Mouse (Mus musculus) intestine, embryonic 15.5 days (tissue): ENCODE data around the gene Dusp12. TPM values are rescaled to one million over a fixed set of nuclear protein-coding genes. Genes with fewer than 3 reads are reported as not detected.

Source experiments
- ATAC-seq: fragments of 200-750 bp; cut with Nextera tagmentation; 2 replicates; pipeline ENCODE4 v1.8.0; 2017; ENCODE audit warnings: moderate TSS enrichment, moderate library complexity
- H3K27ac ChIP-seq: fragments of 300-500 bp; sonication (generic); 2 replicates; pipeline ENCODE4 v1.5.1; 2015; ENCODE audit warnings: mild to moderate bottlenecking, inconsistent platforms
- H3K27me3 ChIP-seq: fragments of 300-500 bp; sonication (generic); replicated peaks from 2 replicates; pipeline ENCODE4 v1.6.1; 2015; ENCODE audit warnings: inconsistent platforms
- H3K36me3 ChIP-seq: fragments of 300-500 bp; sonication (generic); 2 replicates; pipeline ENCODE4 v1.6.1; 2015; ENCODE audit warnings: inconsistent platforms
- H3K4me1 ChIP-seq: fragments of 300-500 bp; sonication (generic); replicated peaks from 2 replicates; pipeline ENCODE4 v1.6.1; 2015; ENCODE audit warnings: inconsistent platforms
- H3K4me2 ChIP-seq: fragments of 300-500 bp; sonication (generic); replicated peaks from 2 replicates; pipeline ENCODE4 v1.6.1; 2015; ENCODE audit warnings: mild to moderate bottlenecking, inconsistent platforms
- H3K4me3 ChIP-seq: fragments of 300-500 bp; sonication (generic); replicated peaks from 2 replicates; pipeline ENCODE4 v1.5.1; 2015; ENCODE audit warnings: inconsistent platforms
- H3K9ac ChIP-seq: fragments of 300-500 bp; sonication (generic); 2 replicates; pipeline ENCODE4 v1.6.1; 2015; ENCODE audit warnings: inconsistent platforms
- H3K9me3 ChIP-seq: fragments of 300-500 bp; sonication (generic); 2 replicates; pipeline ENCODE4 v1.6.1; 2016; ENCODE audit warnings: inconsistent platforms
- WGBS: fragments of 180-500 bp; shearing (Covaris S2); methylation state at CpG from one replicate; pipeline ENCODE4 v1.1.7; 2015; 5-methylcytosine and 5-hydroxymethylcytosine counted together
- polyA plus RNA-seq: library from polyadenylated mRNA; unstranded; fragments of >200 nt; fragmentation: Nextera tagmentation; extraction: Ambion mirVana; gene quantifications from 2 replicates; pipeline ENCODE4 v1.2.1, GENCODE M21; 2015

Dusp12 gene
- polyA plus RNA-seq, 1 experiment from 2014 or later, result 62.9 TPM

DNA sequence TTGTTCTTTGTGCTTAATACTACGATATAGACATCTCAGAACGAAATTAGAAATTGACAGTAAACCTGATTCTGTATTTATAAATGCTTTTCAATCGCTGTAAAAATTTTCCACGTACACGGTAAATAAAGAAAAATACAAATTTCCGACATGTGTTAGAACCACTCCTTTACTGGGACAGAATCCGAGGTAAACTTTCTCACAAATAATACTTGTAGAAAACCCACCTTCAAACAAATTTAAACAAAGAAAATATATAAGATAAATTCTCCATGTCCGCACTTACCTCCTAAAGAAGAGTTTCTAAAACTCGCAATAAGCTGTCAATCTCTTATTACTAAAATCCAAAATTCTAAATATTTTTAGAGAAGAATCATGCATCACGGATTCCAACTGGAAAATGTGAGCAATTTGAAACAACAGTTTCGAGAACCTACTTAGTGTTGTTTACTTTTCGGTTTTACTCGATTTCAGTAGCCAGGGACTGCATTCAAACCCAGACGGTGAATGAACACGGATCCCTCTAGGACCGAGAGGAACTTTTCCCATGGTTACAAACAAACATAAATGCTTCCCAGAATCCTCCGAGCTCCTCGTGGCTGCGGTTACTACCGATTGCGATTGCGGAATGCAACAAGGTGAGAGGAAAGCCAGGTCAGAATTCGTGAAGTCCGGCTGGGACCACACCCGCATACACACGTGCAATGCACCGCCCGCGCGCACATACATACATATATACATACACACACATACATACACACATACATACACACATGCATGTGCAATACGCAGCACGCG lies 17.0 kb downstream of the Dusp12 start:
- Histone ChIP-seq H3K9me3 (no peaks in the 10 kb centered on the region), H3K4me1 (no peaks in the 10 kb centered on the region), H3K4me3 (peak overlapping the region; percentile 68), H3K36me3 (no peaks in the 10 kb centered on the region), H3K27ac (no peak overlapping the region; the same call in 1 of the 2 replicates), H3K27me3 (no peaks in the 10 kb centered on the region), H3K9ac (peak overlapping the region; percentile 72), H3K4me2 (peak overlapping the region; percentile 63)
- under 1% methylated on average over 33 of the region's 33 CpGs for WGBS
- ATAC-seq, result peak; percentile 89

- Histone ChIP-seq H3K27ac (peak within 1 kb of the TSS; percentile 70), H3K4me2 (peak within 1 kb of the TSS; percentile 63), H3K9ac (peak within 1 kb of the TSS; percentile 72), H3K4me1 (no peaks in the 10 kb centered on the region), H3K9me3 (no peaks in the 10 kb centered on the region), H3K36me3 (no peaks in the 10 kb centered on the region), H3K4me3 (peak within 1 kb of the TSS; percentile 68), H3K27me3 (no peaks in the 10 kb centered on the region)
- ATAC-seq, result peak; percentile 71
- WGBS, result under 1% methylated on average over 25 of the region's 25 CpGs
Measured at GRCm38 (mm10) chr1:170867691-170868105, 17.6 kb downstream of the Dusp12 start, which contains the start of gene Atf6. TSS of gene Atf6 (minus strand) at chr1:170867771.

- H3K4me1 ChIP-seq, result no peaks in the 10 kb centered on the region
- H3K27me3 ChIP-seq, result no peaks in the 10 kb centered on the region
- ATAC-seq, result peak; percentile 58
- H3K36me3 ChIP-seq, result no peaks in the 10 kb centered on the region
- no peaks in the 10 kb centered on the region for H3K9me3 ChIP-seq
- WGBS, result 3% methylated on average over 30 of the region's 30 CpGs
- H3K4me3 ChIP-seq, result peak overlapping the region; percentile 68
- peak overlapping the region; percentile 63 for H3K4me2 ChIP-seq
- peak overlapping the region; percentile 72 for H3K9ac ChIP-seq
- peak overlapping the region; percentile 70; the same call in 1 of the 2 replicates for H3K27ac ChIP-seq
Measured at GRCm38 (mm10) chr1:170866992-170867690, 18.2 kb downstream of the Dusp12 start.

GRCm38 (mm10) chr1:170865406-170865805 lies 19.9 kb downstream of the Dusp12 start:
- ATAC-seq, result no peak
- WGBS, result 80% methylated on average over 5 of the region's 5 CpGs
- no peak overlapping the region for H3K9ac ChIP-seq

GRCm38 (mm10) chr1:170864754-170865153 lies 20.6 kb downstream of the Dusp12 start:
- Histone ChIP-seq H3K4me2 (no peak overlapping the region), H3K27me3 (no peaks in the 10 kb centered on the region), H3K4me3 (no peak overlapping the region), H3K4me1 (no peaks in the 10 kb centered on the region), H3K27ac (no peak overlapping the region), H3K9me3 (no peaks in the 10 kb centered on the region), H3K9ac (no peak overlapping the region), H3K36me3 (no peaks in the 10 kb centered on the region)
- no peak for ATAC-seq
- 63% methylated on average over 3 of the region's 3 CpGs for WGBS

More at GRCm38 (mm10) chr1:170865406-170865805, 19.9 kb downstream of the Dusp12 start:
- H3K4me1 ChIP-seq, result no peaks in the 10 kb centered on the region
- no peak overlapping the region for H3K4me2 ChIP-seq
- no peak overlapping the region for H3K27ac ChIP-seq
- H3K4me3 ChIP-seq, result no peak overlapping the region
- H3K27me3 ChIP-seq, result no peaks in the 10 kb centered on the region
- no peaks in the 10 kb centered on the region for H3K36me3 ChIP-seq
- H3K9me3 ChIP-seq, result no peaks in the 10 kb centered on the region

DNA sequence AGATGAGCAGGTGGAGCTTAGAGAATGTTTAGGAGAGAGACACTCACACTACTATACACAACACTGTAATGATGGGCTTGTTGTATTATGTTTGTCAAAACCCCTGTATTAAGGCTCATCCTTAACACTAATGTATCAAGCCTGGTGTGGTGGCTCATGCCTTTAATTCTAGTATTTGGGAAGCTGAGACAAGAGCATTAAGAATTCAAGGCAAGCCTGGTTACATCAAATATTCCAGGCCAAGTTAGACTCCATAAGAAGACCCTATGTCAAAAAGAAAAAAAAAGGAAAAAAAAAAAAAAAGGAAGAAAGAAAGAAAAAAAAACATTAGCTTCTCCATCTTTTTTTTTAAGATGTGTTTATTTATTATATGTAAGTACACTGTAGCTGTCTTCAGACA lies 21.1 kb downstream of the Dusp12 start:
- no peak overlapping the region for H3K4me2 ChIP-seq

GRCm38 (mm10) chr1:170863033-170863432 lies 22.3 kb downstream of the Dusp12 start:
- WGBS, result 59% methylated on average over 4 of the region's 4 CpGs
- no peak overlapping the region for H3K4me3 ChIP-seq

More for the DNA sequence above, 21.1 kb downstream of the Dusp12 start:
- Histone ChIP-seq H3K9ac (no peak overlapping the region), H3K4me3 (no peak overlapping the region), H3K27ac (no peak overlapping the region), H3K36me3 (no peaks in the 10 kb centered on the region), H3K4me1 (no peaks in the 10 kb centered on the region), H3K27me3 (no peaks in the 10 kb centered on the region), H3K9me3 (no peaks in the 10 kb centered on the region)
- no peak for ATAC-seq

DNA sequence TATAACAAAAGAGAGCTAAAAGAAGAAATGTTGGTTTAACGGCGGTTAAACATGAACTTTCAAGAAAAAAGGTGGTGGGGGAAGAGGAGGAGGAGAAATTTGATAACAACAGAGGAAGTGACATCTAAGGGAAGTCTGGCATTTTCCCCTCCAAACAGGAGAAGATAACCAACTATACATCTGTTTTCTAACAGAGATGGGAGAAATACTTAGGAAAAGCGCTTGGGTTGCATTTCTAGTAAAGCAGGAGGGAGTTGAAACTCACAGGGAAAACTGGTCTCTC lies 23.0 kb downstream of the Dusp12 start:
- no peaks in the 10 kb centered on the region for H3K27me3 ChIP-seq
- 65% methylated on average over 3 of the region's 3 CpGs for WGBS
- H3K36me3 ChIP-seq, result no peaks in the 10 kb centered on the region
- no peak overlapping the region for H3K9ac ChIP-seq
- no peaks in the 10 kb centered on the region for H3K9me3 ChIP-seq
- no peaks in the 10 kb centered on the region for H3K4me1 ChIP-seq
- no peak for ATAC-seq
- no peak overlapping the region for H3K4me3 ChIP-seq
- H3K4me2 ChIP-seq, result no peak overlapping the region
- no peak overlapping the region for H3K27ac ChIP-seq

More at GRCm38 (mm10) chr1:170863033-170863432, 22.3 kb downstream of the Dusp12 start:
- no peak overlapping the region for H3K4me2 ChIP-seq
- H3K36me3 ChIP-seq, result no peaks in the 10 kb centered on the region
- H3K27me3 ChIP-seq, result no peaks in the 10 kb centered on the region
- no peaks in the 10 kb centered on the region for H3K4me1 ChIP-seq
- H3K9ac ChIP-seq, result no peak overlapping the region
- ATAC-seq, result no peak
- no peaks in the 10 kb centered on the region for H3K9me3 ChIP-seq
- no peak overlapping the region for H3K27ac ChIP-seq

DNA sequence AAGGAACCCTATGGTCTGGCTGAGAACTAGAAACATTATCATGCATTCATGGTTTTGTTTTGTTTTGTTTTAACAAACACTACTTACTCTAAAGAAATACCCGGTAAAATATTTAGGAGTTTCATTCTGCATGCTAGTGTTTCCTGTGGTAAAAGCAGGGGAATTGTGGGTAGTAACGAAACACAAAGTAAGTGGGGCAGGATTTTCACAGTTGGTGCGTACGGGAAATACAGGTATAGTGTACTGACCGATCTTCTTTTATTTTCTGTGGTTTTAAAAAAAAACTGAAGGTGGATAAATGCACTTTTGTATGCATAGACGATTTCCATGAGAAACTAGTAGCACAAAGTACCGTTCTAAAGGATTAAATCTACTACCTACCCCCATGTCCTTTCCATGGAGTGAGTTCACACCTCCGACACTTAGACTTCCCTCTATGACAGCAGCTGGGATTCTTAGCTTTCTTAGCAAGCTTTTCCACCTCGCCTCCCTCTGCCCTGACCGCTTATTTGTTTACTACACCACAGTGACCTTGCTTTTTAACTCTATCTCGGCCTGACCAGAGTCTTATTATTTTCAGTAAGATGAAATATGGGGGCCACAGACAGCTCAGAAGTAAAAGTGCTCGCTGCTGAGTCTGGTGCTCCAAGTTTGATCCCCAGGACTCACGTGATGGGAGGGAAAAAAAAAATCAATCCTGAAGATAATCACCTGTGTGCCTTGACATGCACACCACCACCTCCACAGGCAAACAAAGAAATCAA lies 23.5 kb downstream of the Dusp12 start:
- Histone ChIP-seq H3K27ac (no peak overlapping the region), H3K9me3 (no peaks in the 10 kb centered on the region), H3K9ac (no peak overlapping the region), H3K4me2 (no peak overlapping the region), H3K36me3 (no peaks in the 10 kb centered on the region), H3K4me1 (no peaks in the 10 kb centered on the region), H3K4me3 (no peak overlapping the region), H3K27me3 (no peaks in the 10 kb centered on the region)
- 57% methylated on average over 13 of the region's 13 CpGs for WGBS
- ATAC-seq, result no peak

GRCm38 (mm10) chr1:170858872-170859271 lies 26.5 kb downstream of the Dusp12 start:
- Histone ChIP-seq H3K4me2 (no peak overlapping the region), H3K4me1 (no peaks in the 10 kb centered on the region), H3K27me3 (no peaks in the 10 kb centered on the region), H3K4me3 (no peak overlapping the region), H3K27ac (no peak overlapping the region), H3K9ac (no peak overlapping the region), H3K36me3 (no peaks in the 10 kb centered on the region), H3K9me3 (no peaks in the 10 kb centered on the region)
- no peak for ATAC-seq
- WGBS, result 74% methylated on average over 2 of the region's 2 CpGs

- 82% methylated on average over 2 of the region's 2 CpGs for WGBS
- Histone ChIP-seq H3K27ac (no peak overlapping the region), H3K4me2 (no peak overlapping the region), H3K9ac (no peak overlapping the region), H3K4me1 (no peaks in the 10 kb centered on the region), H3K27me3 (no peaks in the 10 kb centered on the region), H3K36me3 (no peaks in the 10 kb centered on the region), H3K4me3 (no peak overlapping the region), H3K9me3 (no peaks in the 10 kb centered on the region)
- ATAC-seq, result no peak
Measured at GRCm38 (mm10) chr1:170857369-170857768, 28.0 kb downstream of the Dusp12 start.

GRCm38 (mm10) chr1:170855056-170855760 lies 30.1 kb downstream of the Dusp12 start:
- no peaks in the 10 kb centered on the region for H3K27me3 ChIP-seq
- 0 out of 2 replicates have a peak, but pooled peaks cover 4% of the 10 kb centered on the region for H3K36me3 ChIP-seq
- H3K4me3 ChIP-seq, result no peak overlapping the region
- H3K9me3 ChIP-seq, result no peaks in the 10 kb centered on the region
- no peak overlapping the region for H3K27ac ChIP-seq
- H3K4me2 ChIP-seq, result no peak overlapping the region
- WGBS, result 88% methylated on average over 13 of the region's 13 CpGs
- H3K9ac ChIP-seq, result no peak overlapping the region
- ATAC-seq, result no peak
- no peaks in the 10 kb centered on the region for H3K4me1 ChIP-seq
